Mouse (Mus musculus) neural tube, embryonic 13.5 days (tissue): ENCODE measurements around the gene Coq7. TPM values are rescaled to one million over a fixed set of nuclear protein-coding genes. Genes with fewer than 3 reads are reported as not detected.
A peak's percentile ranks its signal among the peaks of the same experiment; 100 is the strongest.

ENCODE experiments used
- ATAC-seq: fragments of 200-750 bp; cut with Nextera tagmentation; 2 replicates; pipeline ENCODE4 v1.8.0; 2017; ENCODE audit warnings: low read depth, mild to moderate bottlenecking, moderate TSS enrichment, moderate library complexity
- H3K27ac ChIP-seq: fragments of 300-500 bp; sonication (generic); replicated peaks from 2 replicates; pipeline ENCODE4 v1.5.1; 2015; ENCODE audit warnings: moderate library complexity, mild to moderate bottlenecking, inconsistent platforms
- H3K27me3 ChIP-seq: fragments of 300-500 bp; sonication (generic); 2 replicates; pipeline ENCODE4 v1.6.1; 2015; ENCODE audit warnings: mild to moderate bottlenecking, inconsistent platforms
- H3K36me3 ChIP-seq: fragments of 300-500 bp; sonication (generic); 2 replicates; pipeline ENCODE4 v1.6.1; 2015; ENCODE audit warnings: mild to moderate bottlenecking, inconsistent platforms
- H3K4me1 ChIP-seq: fragments of 300-500 bp; sonication (generic); replicated peaks from 2 replicates; pipeline ENCODE4 v1.6.1; 2015; ENCODE audit warnings: inconsistent platforms
- H3K4me2 ChIP-seq: fragments of 300-500 bp; sonication (generic); 2 replicates; pipeline ENCODE4 v1.6.1; 2015; ENCODE audit warnings: inconsistent platforms, mild to moderate bottlenecking, moderate library complexity
- H3K4me3 ChIP-seq: fragments of 300-500 bp; sonication (generic); 2 replicates; pipeline ENCODE4 v1.5.1; 2015; ENCODE audit warnings: mild to moderate bottlenecking, inconsistent platforms
- H3K9ac ChIP-seq: fragments of 300-500 bp; sonication (generic); 2 replicates; pipeline ENCODE4 v1.6.1; 2015; ENCODE audit warnings: moderate library complexity, mild to moderate bottlenecking, inconsistent platforms
- H3K9me3 ChIP-seq: fragments of 300-500 bp; sonication (generic); 2 replicates; pipeline ENCODE4 v1.6.1; 2016; ENCODE audit warnings: inconsistent platforms
- WGBS: fragments of 180-500 bp; shearing (Covaris S2); methylation state at CpG from one replicate; pipeline ENCODE4 v1.1.7; 2015; 5-methylcytosine and 5-hydroxymethylcytosine counted together
- polyA plus RNA-seq: library from polyadenylated mRNA; unstranded; fragments of >200 nt; fragmentation: Nextera tagmentation; extraction: Ambion mirVana; gene quantifications from 2 replicates; pipeline ENCODE4 v1.2.1, GENCODE M21; 2015

The Coq7 gene
- polyA plus RNA-seq, 1 experiment from 2014 or later, result 107 TPM

GRCm38 (mm10) chr7:118493892-118494291 is 39.3 kb downstream of the Coq7 start:
- 89% methylated on average over 9 of the region's 9 CpGs for WGBS
- peaks cover 45% of the 10 kb centered on the region for H3K27me3 ChIP-seq

GRCm38 (mm10) chr7:118491431-118492147 is 41.6 kb downstream of the Coq7 start, which contains the start of gene Itpripl2:
Itpripl2 (minus strand) TSS chr7:118491975.
- Histone ChIP-seq H3K4me1 (peaks cover 39% of the 10 kb centered on the region), H3K27ac (no peak within 1 kb of the TSS), H3K9me3 (no peaks in the 10 kb centered on the region), H3K36me3 (no peaks in the 10 kb centered on the region), H3K4me3 (peak within 1 kb of the TSS; percentile 55), H3K27me3 (peaks cover 59% of the 10 kb centered on the region), H3K9ac (peak within 1 kb of the TSS; percentile 73), H3K4me2 (peak within 1 kb of the TSS; percentile 79)
- ATAC-seq, result peak; percentile 91
- WGBS, result under 1% methylated on average over 54 of the region's 55 CpGs

More at GRCm38 (mm10) chr7:118493892-118494291, 39.3 kb downstream of the Coq7 start:
- H3K36me3 ChIP-seq, result no peaks in the 10 kb centered on the region
- no peak overlapping the region for H3K27ac ChIP-seq
- no peaks in the 10 kb centered on the region for H3K9me3 ChIP-seq
- no peak for ATAC-seq
- no peak overlapping the region for H3K9ac ChIP-seq
- no peak overlapping the region for H3K4me3 ChIP-seq
- H3K4me1 ChIP-seq, result peaks cover 26% of the 10 kb centered on the region
- H3K4me2 ChIP-seq, result no peak overlapping the region

- Histone ChIP-seq H3K9me3 (no peaks in the 10 kb centered on the region), H3K27me3 (peaks cover 59% of the 10 kb centered on the region), H3K4me3 (peak overlapping the region; percentile 55), H3K36me3 (no peaks in the 10 kb centered on the region), H3K9ac (peak overlapping the region; percentile 73), H3K27ac (no peak overlapping the region), H3K4me2 (peak overlapping the region; percentile 79), H3K4me1 (peaks cover 39% of the 10 kb centered on the region)
- peak; percentile 58 for ATAC-seq
- 3% methylated on average over 58 of the region's 67 CpGs for WGBS
Measured at GRCm38 (mm10) chr7:118490666-118491430, 42.3 kb downstream of the Coq7 start.

- no peak overlapping the region for H3K27ac ChIP-seq
- H3K36me3 ChIP-seq, result no peaks in the 10 kb centered on the region
- H3K9ac ChIP-seq, result no peak overlapping the region
- peaks cover 59% of the 10 kb centered on the region for H3K27me3 ChIP-seq
- H3K4me3 ChIP-seq, result peak overlapping the region; percentile 55
- H3K4me1 ChIP-seq, result peaks cover 39% of the 10 kb centered on the region
- WGBS, result 15% methylated on average over 57 of the region's 57 CpGs
- H3K9me3 ChIP-seq, result no peaks in the 10 kb centered on the region
- peak overlapping the region; percentile 79 for H3K4me2 ChIP-seq
- ATAC-seq, result peak; percentile 24; the same call in 1 of the 2 replicates
Measured at GRCm38 (mm10) chr7:118489706-118490665, 43.2 kb downstream of the Coq7 start.

GRCm38 (mm10) chr7:118488060-118488664 is 45.0 kb downstream of the Coq7 start:
- no peaks in the 10 kb centered on the region for H3K36me3 ChIP-seq
- WGBS, result 27% methylated on average over 8 of the region's 8 CpGs
- H3K27ac ChIP-seq, result no peak overlapping the region
- H3K4me2 ChIP-seq, result peak overlapping the region; percentile 25
- H3K4me1 ChIP-seq, result peaks cover 39% of the 10 kb centered on the region
- no peaks in the 10 kb centered on the region for H3K9me3 ChIP-seq
- no peak for ATAC-seq
- no peak overlapping the region for H3K9ac ChIP-seq
- H3K27me3 ChIP-seq, result peaks cover 56% of the 10 kb centered on the region
- H3K4me3 ChIP-seq, result no peak overlapping the region

GRCm38 (mm10) chr7:118486917-118487316 is 46.2 kb downstream of the Coq7 start:
- Histone ChIP-seq H3K9ac (no peak overlapping the region), H3K4me2 (no peak overlapping the region), H3K4me1 (peaks cover 38% of the 10 kb centered on the region), H3K4me3 (no peak overlapping the region), H3K27me3 (peaks cover 43% of the 10 kb centered on the region), H3K36me3 (no peaks in the 10 kb centered on the region), H3K27ac (no peak overlapping the region), H3K9me3 (no peaks in the 10 kb centered on the region)
- 65% methylated on average over 5 of the region's 5 CpGs for WGBS
- no peak for ATAC-seq

GRCm38 (mm10) chr7:118483996-118484395 is 49.2 kb downstream of the Coq7 start:
- no peak for ATAC-seq
- Histone ChIP-seq H3K9me3 (no peaks in the 10 kb centered on the region), H3K4me3 (no peak overlapping the region), H3K4me2 (no peak overlapping the region), H3K27ac (no peak overlapping the region), H3K27me3 (peaks cover 15% of the 10 kb centered on the region), H3K4me1 (peaks cover 12% of the 10 kb centered on the region), H3K36me3 (no peaks in the 10 kb centered on the region), H3K9ac (no peak overlapping the region)
- WGBS, result 96% methylated on average over 1 of the region's 1 CpGs

- Histone ChIP-seq H3K27me3 (no peaks in the 10 kb centered on the region), H3K4me1 (no peaks in the 10 kb centered on the region), H3K36me3 (no peaks in the 10 kb centered on the region), H3K9me3 (no peaks in the 10 kb centered on the region), H3K4me3 (no peak overlapping the region), H3K27ac (no peak overlapping the region), H3K9ac (no peak overlapping the region), H3K4me2 (no peak overlapping the region)
- no peak for ATAC-seq
- 79% methylated on average over 2 of the region's 2 CpGs for WGBS
Measured at GRCm38 (mm10) chr7:118482001-118482400, 51.2 kb downstream of the Coq7 start.

- no peak overlapping the region for H3K4me3 ChIP-seq
- H3K9me3 ChIP-seq, result no peaks in the 10 kb centered on the region
- H3K4me2 ChIP-seq, result no peak overlapping the region
- 89% methylated on average over 10 of the region's 10 CpGs for WGBS
- no peak overlapping the region for H3K27ac ChIP-seq
- H3K9ac ChIP-seq, result no peak overlapping the region
- H3K36me3 ChIP-seq, result no peaks in the 10 kb centered on the region
- ATAC-seq, result no peak
- H3K27me3 ChIP-seq, result no peaks in the 10 kb centered on the region
- no peaks in the 10 kb centered on the region for H3K4me1 ChIP-seq
Measured at GRCm38 (mm10) chr7:118481047-118481810, 51.9 kb downstream of the Coq7 start.

GRCm38 (mm10) chr7:118480160-118480709 is 52.9 kb downstream of the Coq7 start:
- no peaks in the 10 kb centered on the region for H3K4me1 ChIP-seq
- H3K9ac ChIP-seq, result no peak overlapping the region
- ATAC-seq, result no peak
- H3K4me3 ChIP-seq, result no peak overlapping the region
- no peak overlapping the region for H3K4me2 ChIP-seq
- H3K9me3 ChIP-seq, result no peaks in the 10 kb centered on the region
- no peaks in the 10 kb centered on the region for H3K27me3 ChIP-seq
- H3K27ac ChIP-seq, result no peak overlapping the region
- no peaks in the 10 kb centered on the region for H3K36me3 ChIP-seq
- 88% methylated on average over 9 of the region's 9 CpGs for WGBS
